Mouse (Mus musculus): ENCODE measurements around the gene Nin. TPM values are rescaled to one million over a fixed set of nuclear protein-coding genes. Genes with fewer than 3 reads are reported as not detected.

Gene Nin
- total and polyA plus RNA-seq, 3 experiments = 24.8 to 58.3 (median 54.0) TPM

DNA sequence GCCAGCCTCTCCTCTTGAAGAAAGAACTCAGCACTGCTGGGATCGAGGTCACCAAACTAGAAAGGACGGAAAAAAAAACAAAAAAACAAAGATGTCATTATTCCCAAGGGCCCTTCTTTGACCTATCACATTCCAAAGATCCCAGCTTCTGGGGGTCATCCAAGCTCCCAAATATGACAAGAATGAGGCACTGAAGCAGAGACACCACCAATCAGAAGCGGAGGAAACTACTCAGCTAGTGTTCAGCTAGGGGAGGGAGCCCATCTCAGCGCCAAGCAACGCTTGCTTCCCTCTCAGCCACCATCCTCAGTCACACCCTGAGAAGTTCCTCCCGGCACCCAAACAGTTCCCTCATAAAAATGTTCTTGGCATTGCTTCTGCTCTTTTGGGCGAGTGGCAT is 62.8 kb downstream of the Nin start:
- Histone ChIP-seq H3K4me1 (ENCODE audit: insufficient read depth, low read depth, low read length) (peaks cover 4% of the 10 kb centered on the region; the same call in 1 of the 2 replicates), H3K36me3 (replicated peaks) (peaks cover 85% of the 10 kb centered on the region)
- no peak for ATAC-seq (ENCODE audit: extremely low read depth, insufficient number of reproducible peaks, low FRiP score, poor library complexity, severe bottlenecking)

DNA sequence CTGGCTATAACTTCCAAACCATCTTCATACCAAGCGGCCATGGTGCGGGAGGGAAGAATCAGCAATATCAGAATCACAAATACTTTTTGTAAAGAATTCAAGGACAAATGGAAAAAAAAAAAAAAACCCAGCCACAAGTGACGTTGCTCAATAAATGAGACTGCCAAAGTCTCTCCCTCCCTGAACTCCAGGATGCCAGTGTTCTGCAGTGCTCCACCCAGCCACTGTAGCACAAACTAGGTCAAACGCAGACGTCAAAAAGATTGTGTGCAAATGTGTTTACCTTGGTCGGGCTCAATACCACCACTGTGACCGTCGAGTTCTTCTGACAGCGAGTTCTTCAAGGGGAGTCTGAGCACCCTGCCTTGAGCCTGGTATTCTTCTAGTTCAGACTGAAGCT is 64.8 kb downstream of the Nin start:
- H3K36me3 ChIP-seq (replicated peaks) = peaks cover 85% of the 10 kb centered on the region
- DNase-seq (ENCODE audit: low spot score) (no peak), ATAC-seq (ENCODE audit: extremely low read depth, insufficient number of reproducible peaks, low FRiP score, poor library complexity, severe bottlenecking) (no peak)
- H3K9me3 ChIP-seq (replicated peaks) = no peaks in the 10 kb centered on the region
- no peaks in the 10 kb centered on the region for H3K27me3 ChIP-seq (ENCODE audit: insufficient read depth, low read length)
- TF ChIP-seq GATA2 (IDR thresholded peaks at IDR 0.05; ENCODE audit: borderline replicate concordance, low read depth, low read length) = no peak
- TF ChIP-seq TAL1 (conservative IDR thresholded peaks at IDR 0.05; ENCODE audit: low read depth, low read length) = no peak
- TF ChIP-seq POLR2AphosphoS5 (IDR thresholded peaks at IDR 0.05; ENCODE audit: insufficient replicate concordance, low read depth, low read length) = no peak
- no peak for TF ChIP-seq CTCF (IDR thresholded peaks at IDR 0.05; ENCODE audit: low read depth, low read length)
- TF ChIP-seq GATA1 (IDR thresholded peaks at IDR 0.05; ENCODE audit: borderline replicate concordance, low read length) = no peak
- no peak overlapping the region for H3K4me3 ChIP-seq (ENCODE audit: low read depth, low read length)
- peaks cover 4% of the 10 kb centered on the region; the same call in 1 of the 2 replicates for H3K4me1 ChIP-seq (ENCODE audit: insufficient read depth, low read depth, low read length)

More for the DNA sequence above, 62.8 kb downstream of the Nin start:
- TF ChIP-seq GATA2 (IDR thresholded peaks at IDR 0.05; ENCODE audit: borderline replicate concordance, low read depth, low read length) (no peak), CTCF (IDR thresholded peaks at IDR 0.05; ENCODE audit: low read depth, low read length) (no peak), GATA1 (IDR thresholded peaks at IDR 0.05; ENCODE audit: borderline replicate concordance, low read length) (no peak), TAL1 (conservative IDR thresholded peaks at IDR 0.05; ENCODE audit: low read depth, low read length) (no peak), POLR2AphosphoS5 (IDR thresholded peaks at IDR 0.05; ENCODE audit: insufficient replicate concordance, low read depth, low read length) (no peak)
- Histone ChIP-seq H3K9me3 (replicated peaks) (no peaks in the 10 kb centered on the region), H3K27me3 (ENCODE audit: insufficient read depth, low read length) (no peaks in the 10 kb centered on the region), H3K4me3 (ENCODE audit: low read depth, low read length) (no peak overlapping the region)
- DNase-seq (ENCODE audit: low spot score) = no peak

DNA sequence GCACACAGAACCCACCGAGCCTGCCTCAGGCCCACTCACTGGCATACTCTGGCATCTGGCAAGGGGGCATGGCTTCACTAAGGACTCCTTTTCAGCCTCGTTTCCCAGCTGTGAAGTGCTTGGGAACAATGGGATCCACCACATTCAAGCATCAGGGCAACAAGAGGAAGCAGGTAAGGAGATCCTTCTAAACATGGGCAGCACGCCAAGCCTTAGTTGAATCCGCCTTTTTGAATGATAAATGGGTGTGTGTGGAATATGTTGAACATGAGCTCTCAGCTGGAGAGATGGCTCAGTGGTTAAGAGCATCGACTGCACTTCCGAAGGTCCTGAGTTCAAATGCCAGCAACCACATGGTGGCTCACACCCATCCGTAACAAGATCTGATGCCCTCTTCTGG is 66.2 kb downstream of the Nin start:
- no peak for ATAC-seq (ENCODE audit: extremely low read depth, insufficient number of reproducible peaks, low FRiP score, poor library complexity, severe bottlenecking)

DNA sequence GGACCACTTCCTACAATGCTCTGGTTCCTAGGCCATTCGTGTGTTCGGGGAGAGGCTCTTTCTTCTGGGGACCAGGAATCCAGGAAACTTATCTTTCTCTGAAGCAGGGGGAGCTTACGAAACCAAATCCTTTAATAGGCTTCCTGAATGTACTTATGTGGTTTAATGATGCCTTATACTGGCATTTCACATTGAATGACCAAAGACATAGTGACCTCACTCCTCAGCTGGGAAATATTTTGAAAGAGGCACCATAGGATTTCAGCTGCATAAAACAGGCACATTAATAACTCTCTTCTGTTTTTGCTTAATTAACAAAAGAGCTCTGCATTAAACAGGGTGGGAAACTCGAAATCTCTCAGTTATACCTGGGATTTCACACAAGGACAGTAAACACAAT is 69.2 kb downstream of the Nin start:
- H3K4me3 ChIP-seq (ENCODE audit: low read depth, low read length) = no peak overlapping the region
- ATAC-seq (ENCODE audit: extremely low read depth, insufficient number of reproducible peaks, low FRiP score, poor library complexity, severe bottlenecking) = no peak
- no peak for TF ChIP-seq GATA1 (IDR thresholded peaks at IDR 0.05; ENCODE audit: borderline replicate concordance, low read length)
- TF ChIP-seq CTCF (IDR thresholded peaks at IDR 0.05; ENCODE audit: low read depth, low read length) = no peak
- TF ChIP-seq GATA2 (IDR thresholded peaks at IDR 0.05; ENCODE audit: borderline replicate concordance, low read depth, low read length) = no peak
- TF ChIP-seq TAL1 (conservative IDR thresholded peaks at IDR 0.05; ENCODE audit: low read depth, low read length) = no peak
- no peak for TF ChIP-seq POLR2AphosphoS5 (IDR thresholded peaks at IDR 0.05; ENCODE audit: insufficient replicate concordance, low read depth, low read length)
- peaks cover 87% of the 10 kb centered on the region for H3K36me3 ChIP-seq (replicated peaks)
- DNase-seq (ENCODE audit: low spot score) = no peak
- peaks cover 4% of the 10 kb centered on the region; the same call in 1 of the 2 replicates for H3K4me1 ChIP-seq (ENCODE audit: insufficient read depth, low read depth, low read length)
- no peaks in the 10 kb centered on the region for H3K27me3 ChIP-seq (ENCODE audit: insufficient read depth, low read length)
- no peaks in the 10 kb centered on the region for H3K9me3 ChIP-seq (replicated peaks)

More for the DNA sequence above, 66.2 kb downstream of the Nin start:
- no peak overlapping the region for H3K4me3 ChIP-seq (ENCODE audit: low read depth, low read length)
- H3K9me3 ChIP-seq (replicated peaks) = no peaks in the 10 kb centered on the region
- H3K36me3 ChIP-seq (replicated peaks) = peaks cover 88% of the 10 kb centered on the region
- DNase-seq (ENCODE audit: low spot score) = no peak
- H3K27me3 ChIP-seq (ENCODE audit: insufficient read depth, low read length) = no peaks in the 10 kb centered on the region
- TF ChIP-seq TAL1 (conservative IDR thresholded peaks at IDR 0.05; ENCODE audit: low read depth, low read length) = no peak
- TF ChIP-seq POLR2AphosphoS5 (IDR thresholded peaks at IDR 0.05; ENCODE audit: insufficient replicate concordance, low read depth, low read length) = no peak
- TF ChIP-seq CTCF (IDR thresholded peaks at IDR 0.05; ENCODE audit: low read depth, low read length) = no peak
- no peak for TF ChIP-seq GATA2 (IDR thresholded peaks at IDR 0.05; ENCODE audit: borderline replicate concordance, low read depth, low read length)
- TF ChIP-seq GATA1 (IDR thresholded peaks at IDR 0.05; ENCODE audit: borderline replicate concordance, low read length) = no peak
- peaks cover 4% of the 10 kb centered on the region; the same call in 1 of the 2 replicates for H3K4me1 ChIP-seq (ENCODE audit: insufficient read depth, low read depth, low read length)

DNA sequence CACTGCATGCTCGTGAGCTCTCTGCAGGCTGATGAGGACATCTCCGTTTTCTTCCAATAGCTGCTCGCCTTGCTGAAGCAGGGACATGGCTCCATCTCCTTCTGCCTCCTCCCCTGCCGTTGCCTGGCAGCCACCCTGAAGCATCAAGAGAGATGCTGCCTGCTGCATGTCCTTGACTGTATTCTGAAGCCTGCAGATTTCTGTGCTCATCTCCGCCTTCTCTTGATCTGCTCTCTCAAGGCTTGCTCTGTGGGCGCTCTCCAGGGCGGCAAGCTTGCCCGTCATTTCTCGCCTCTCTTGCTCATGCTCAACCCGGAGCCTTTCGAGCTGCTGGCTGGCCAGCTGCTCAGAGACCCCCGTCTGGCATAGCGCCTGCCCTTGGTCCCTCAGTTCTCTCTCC is 70.1 kb downstream of the Nin start:
- Histone ChIP-seq H3K9me3 (replicated peaks) (no peaks in the 10 kb centered on the region), H3K4me1 (ENCODE audit: insufficient read depth, low read depth, low read length) (peaks cover 4% of the 10 kb centered on the region; the same call in 1 of the 2 replicates), H3K27me3 (ENCODE audit: insufficient read depth, low read length) (no peaks in the 10 kb centered on the region), H3K36me3 (replicated peaks) (peaks cover 85% of the 10 kb centered on the region), H3K4me3 (ENCODE audit: low read depth, low read length) (no peak overlapping the region)
- TF ChIP-seq POLR2AphosphoS5 (IDR thresholded peaks at IDR 0.05; ENCODE audit: insufficient replicate concordance, low read depth, low read length) (no peak), CTCF (IDR thresholded peaks at IDR 0.05; ENCODE audit: low read depth, low read length) (no peak), TAL1 (conservative IDR thresholded peaks at IDR 0.05; ENCODE audit: low read depth, low read length) (no peak), GATA1 (IDR thresholded peaks at IDR 0.05; ENCODE audit: borderline replicate concordance, low read length) (no peak), GATA2 (IDR thresholded peaks at IDR 0.05; ENCODE audit: borderline replicate concordance, low read depth, low read length) (no peak)
- ATAC-seq (ENCODE audit: extremely low read depth, insufficient number of reproducible peaks, low FRiP score, poor library complexity, severe bottlenecking) (no peak), DNase-seq (ENCODE audit: low spot score) (no peak)

DNA sequence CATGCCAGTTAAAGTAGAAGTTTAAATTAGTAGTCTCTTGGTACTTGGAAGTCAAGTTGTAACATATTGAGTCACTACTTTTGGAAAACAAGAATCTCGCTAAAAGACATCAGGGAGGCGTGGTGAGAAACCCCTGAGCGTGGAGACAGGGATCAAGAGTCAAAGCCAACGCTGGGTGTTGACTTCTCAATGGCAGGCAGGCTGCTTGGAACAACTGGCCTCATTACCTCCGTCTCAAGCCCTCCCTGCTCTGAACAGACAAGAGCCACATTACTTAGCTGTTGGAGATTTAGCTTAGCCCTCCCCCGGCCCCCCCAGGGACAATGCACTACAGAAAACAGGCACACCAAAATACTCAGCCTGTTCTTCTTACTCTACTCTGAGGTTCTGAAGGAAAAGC is 72.5 kb downstream of the Nin start:
- no peaks in the 10 kb centered on the region for H3K27me3 ChIP-seq (ENCODE audit: insufficient read depth, low read length)
- DNase-seq (ENCODE audit: low spot score) (no peak), ATAC-seq (ENCODE audit: extremely low read depth, insufficient number of reproducible peaks, low FRiP score, poor library complexity, severe bottlenecking) (no peak)
- no peaks in the 10 kb centered on the region for H3K9me3 ChIP-seq (replicated peaks)
- no peaks in the 10 kb centered on the region for H3K4me1 ChIP-seq (ENCODE audit: insufficient read depth, low read depth, low read length)
- TF ChIP-seq POLR2AphosphoS5 (IDR thresholded peaks at IDR 0.05; ENCODE audit: insufficient replicate concordance, low read depth, low read length) = no peak
- no peak for TF ChIP-seq GATA1 (IDR thresholded peaks at IDR 0.05; ENCODE audit: borderline replicate concordance, low read length)
- TF ChIP-seq CTCF (IDR thresholded peaks at IDR 0.05; ENCODE audit: low read depth, low read length) = no peak
- TF ChIP-seq GATA2 (IDR thresholded peaks at IDR 0.05; ENCODE audit: borderline replicate concordance, low read depth, low read length) = no peak
- TF ChIP-seq TAL1 (conservative IDR thresholded peaks at IDR 0.05; ENCODE audit: low read depth, low read length) = no peak
- H3K36me3 ChIP-seq (replicated peaks) = peaks cover 85% of the 10 kb centered on the region
- H3K4me3 ChIP-seq (ENCODE audit: low read depth, low read length) = no peak overlapping the region
